Mouse (Mus musculus): ENCODE data around the gene Dnajb2. TPM values are rescaled to one million over a fixed set of nuclear protein-coding genes. Genes with fewer than 3 reads are reported as not detected.
A peak's percentile ranks its signal among the peaks of the same experiment; 100 is the strongest.
"Not testable (repeated sequence)": the region's sequence is repeated elsewhere in the genome, so short reads cannot be mapped to it uniquely, and the experiment has no call there.

Gene Dnajb2
- total and polyA plus RNA-seq, 2 experiments: 25.4 to 55.9 TPM

GRCm38 (mm10) chr1:75229158-75229557 lies 7.0 kb upstream of the Dnajb2 start:
- no peaks in the 10 kb centered on the region for H3K36me3 ChIP-seq (ENCODE audit: control insufficient read depth, insufficient read depth, low read length)
- no peak overlapping the region for H3K9ac ChIP-seq (ENCODE audit: low read depth, low read length)

DNA sequence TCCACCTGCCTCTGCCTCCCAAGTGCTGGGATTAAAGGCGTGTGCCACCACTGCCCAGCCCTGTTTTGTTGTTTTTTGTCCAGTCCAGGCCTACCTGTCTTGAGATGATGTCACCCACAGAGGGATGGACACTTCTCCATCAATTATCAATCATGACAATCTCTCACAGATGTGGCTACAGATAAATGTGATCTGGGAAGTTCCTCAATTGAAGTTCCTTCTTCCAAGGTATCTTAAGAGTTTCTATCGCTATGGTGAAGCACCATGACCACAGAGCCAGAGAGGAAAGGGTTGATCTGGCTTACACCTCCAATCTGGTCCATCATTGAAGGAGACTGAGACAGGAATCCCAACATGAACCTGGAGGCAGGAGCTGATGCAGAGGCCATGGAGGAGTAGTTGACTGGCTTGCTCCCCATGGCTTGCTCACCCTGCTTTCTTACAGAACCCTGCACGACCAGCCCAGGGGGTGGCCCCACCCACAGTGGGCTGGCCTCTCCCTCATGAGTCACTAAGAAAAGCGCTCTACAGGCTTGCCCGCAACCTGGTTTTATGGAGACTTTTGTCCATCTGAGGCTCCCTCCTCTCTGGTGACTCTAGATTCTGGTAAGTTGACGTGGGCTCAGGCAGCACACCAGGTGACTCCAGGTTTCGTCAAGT lies 5.7 kb upstream of the Dnajb2 start:
- Histone ChIP-seq H3K79me2 (ENCODE audit: control insufficient read depth, insufficient read depth, low read length) (no peaks in the 10 kb centered on the region), H3K36me3 (ENCODE audit: control insufficient read depth, insufficient read depth, low read length) (no peaks in the 10 kb centered on the region), H3K27me3 (ENCODE audit: control insufficient read depth, insufficient read depth, low read length) (no peaks in the 10 kb centered on the region), H3K4me1 (ENCODE audit: control insufficient read depth, insufficient read depth, low read length) (peaks cover 2% of the 10 kb centered on the region), H3K9ac (ENCODE audit: low read depth, low read length) (no peak overlapping the region), H3K27ac (replicated peaks; ENCODE audit: insufficient read depth, low read depth, low read length) (no peak overlapping the region), H3K4me3 (ENCODE audit: insufficient read depth, low read depth, low read length) (no peak overlapping the region)
- TF ChIP-seq POLR2A (IDR thresholded peaks at IDR 0.05; ENCODE audit: extremely low read depth, insufficient read depth, low read length) (no peak), CTCF (IDR thresholded peaks at IDR 0.05; ENCODE audit: low read depth, low read length) (no peak)
- 78% methylated on average over 7 of the region's 7 CpGs for WGBS
- no peak for DNase-seq (ENCODE audit: extremely low read depth, low read depth, low spot score)

More at GRCm38 (mm10) chr1:75229158-75229557, 7.0 kb upstream of the Dnajb2 start:
- TF ChIP-seq POLR2A (IDR thresholded peaks at IDR 0.05; ENCODE audit: extremely low read depth, insufficient read depth, low read length): no peak
- TF ChIP-seq CTCF (IDR thresholded peaks at IDR 0.05; ENCODE audit: low read depth, low read length): no peak
- Histone ChIP-seq H3K4me1 (ENCODE audit: control insufficient read depth, insufficient read depth, low read length) (no peaks in the 10 kb centered on the region), H3K79me2 (ENCODE audit: control insufficient read depth, insufficient read depth, low read length) (no peaks in the 10 kb centered on the region), H3K4me3 (ENCODE audit: insufficient read depth, low read depth, low read length) (no peak overlapping the region), H3K27ac (replicated peaks; ENCODE audit: insufficient read depth, low read depth, low read length) (no peak overlapping the region), H3K27me3 (ENCODE audit: control insufficient read depth, insufficient read depth, low read length) (no peaks in the 10 kb centered on the region)
- no peak for DNase-seq (ENCODE audit: extremely low read depth, low read depth, low spot score)
- 72% methylated on average over 4 of the region's 4 CpGs for WGBS

- H3K36me3 ChIP-seq (ENCODE audit: control insufficient read depth, insufficient read depth, low read length): no peaks in the 10 kb centered on the region
- WGBS: 84% methylated on average over 4 of the region's 4 CpGs
These were observed 5.0 kb upstream of the Dnajb2 start for GRCm38 (mm10) chr1:75231224-75231623.

GRCm38 (mm10) chr1:75231664-75232152 lies 4.5 kb upstream of the Dnajb2 start, which contains the start of gene A630095N17Rik:
Gene A630095N17Rik (minus strand): TSS chr1:75232102.
- Histone ChIP-seq H3K79me2 (ENCODE audit: control insufficient read depth, insufficient read depth, low read length) (0 out of 2 replicates have a peak, but pooled peaks cover 2% of the 10 kb centered on the region), H3K9ac (ENCODE audit: low read depth, low read length) (no peak within 1 kb of the TSS), H3K27me3 (ENCODE audit: control insufficient read depth, insufficient read depth, low read length) (no peaks in the 10 kb centered on the region), H3K4me1 (ENCODE audit: control insufficient read depth, insufficient read depth, low read length) (peaks cover 2% of the 10 kb centered on the region), H3K4me3 (ENCODE audit: insufficient read depth, low read depth, low read length) (no peak within 1 kb of the TSS), H3K27ac (replicated peaks; ENCODE audit: insufficient read depth, low read depth, low read length) (no peak within 1 kb of the TSS), H3K36me3 (ENCODE audit: control insufficient read depth, insufficient read depth, low read length) (no peaks in the 10 kb centered on the region)
- DNase-seq (ENCODE audit: extremely low read depth, low read depth, low spot score): no peak
- WGBS: 83% methylated on average over 5 of the region's 5 CpGs
- TF ChIP-seq POLR2A (IDR thresholded peaks at IDR 0.05; ENCODE audit: extremely low read depth, insufficient read depth, low read length) (no peak), CTCF (IDR thresholded peaks at IDR 0.05; ENCODE audit: low read depth, low read length) (no peak)

More at GRCm38 (mm10) chr1:75231224-75231623, 5.0 kb upstream of the Dnajb2 start:
- no peak for DNase-seq (ENCODE audit: extremely low read depth, low read depth, low spot score)
- Histone ChIP-seq H3K27ac (replicated peaks; ENCODE audit: insufficient read depth, low read depth, low read length) (no peak overlapping the region), H3K9ac (ENCODE audit: low read depth, low read length) (no peak overlapping the region), H3K27me3 (ENCODE audit: control insufficient read depth, insufficient read depth, low read length) (no peaks in the 10 kb centered on the region), H3K4me1 (ENCODE audit: control insufficient read depth, insufficient read depth, low read length) (peaks cover 2% of the 10 kb centered on the region), H3K79me2 (ENCODE audit: control insufficient read depth, insufficient read depth, low read length) (no peaks in the 10 kb centered on the region), H3K4me3 (ENCODE audit: insufficient read depth, low read depth, low read length) (no peak overlapping the region)
- TF ChIP-seq CTCF (IDR thresholded peaks at IDR 0.05; ENCODE audit: low read depth, low read length) (no peak), POLR2A (IDR thresholded peaks at IDR 0.05; ENCODE audit: extremely low read depth, insufficient read depth, low read length) (no peak)

GRCm38 (mm10) chr1:75232489-75232888 lies 3.7 kb upstream of the Dnajb2 start:
- not testable (repeated sequence) for H3K4me3 ChIP-seq (ENCODE audit: insufficient read depth, low read depth, low read length); H3K27me3 ChIP-seq (ENCODE audit: control insufficient read depth, insufficient read depth, low read length); H3K36me3 ChIP-seq (ENCODE audit: control insufficient read depth, insufficient read depth, low read length); H3K27ac ChIP-seq (replicated peaks; ENCODE audit: insufficient read depth, low read depth, low read length); DNase-seq (ENCODE audit: extremely low read depth, low read depth, low spot score); H3K79me2 ChIP-seq (ENCODE audit: control insufficient read depth, insufficient read depth, low read length); H3K9ac ChIP-seq (ENCODE audit: low read depth, low read length); H3K4me1 ChIP-seq (ENCODE audit: control insufficient read depth, insufficient read depth, low read length)
- 80% methylated on average over 4 of the region's 4 CpGs for WGBS

GRCm38 (mm10) chr1:75234606-75235005 lies 1.6 kb upstream of the Dnajb2 start:
- H3K9ac ChIP-seq (ENCODE audit: low read depth, low read length): no peak overlapping the region; the same call in 1 of the 2 replicates
- TF ChIP-seq CTCF (IDR thresholded peaks at IDR 0.05; ENCODE audit: low read depth, low read length) (peak; percentile 87), POLR2A (IDR thresholded peaks at IDR 0.05; ENCODE audit: extremely low read depth, insufficient read depth, low read length) (no peak)
- H3K27ac ChIP-seq (replicated peaks; ENCODE audit: insufficient read depth, low read depth, low read length): no peak overlapping the region

More at GRCm38 (mm10) chr1:75234606-75235005, 1.6 kb upstream of the Dnajb2 start:
- H3K4me3 ChIP-seq (ENCODE audit: insufficient read depth, low read depth, low read length): no peak overlapping the region
- DNase-seq (ENCODE audit: extremely low read depth, low read depth, low spot score): peak; percentile 79
- no peaks in the 10 kb centered on the region for H3K27me3 ChIP-seq (ENCODE audit: control insufficient read depth, insufficient read depth, low read length)
- H3K79me2 ChIP-seq (ENCODE audit: control insufficient read depth, insufficient read depth, low read length): peaks cover 6% of the 10 kb centered on the region; the same call in 1 of the 2 replicates
- peaks cover 12% of the 10 kb centered on the region for H3K4me1 ChIP-seq (ENCODE audit: control insufficient read depth, insufficient read depth, low read length)
- WGBS: 2% methylated on average over 8 of the region's 8 CpGs
- H3K36me3 ChIP-seq (ENCODE audit: control insufficient read depth, insufficient read depth, low read length): peaks cover under 1% of the 10 kb centered on the region
